Mouse (Mus musculus) v-Abl transformed pro-B cells (cell line): ENCODE results near the gene Gm43191.

Source experiments
- in situ Hi-C, 2 experiments: fragments of 400-800 bp; cut with MboI; formaldehyde crosslinking; loops; one replicate each; pipeline ENCODE4 v1.15.1; 2025; ENCODE audit not compliant: unreplicated experiment in 2 of 2

The Gm43191 gene

GRCm38 (mm10) chr3:116634091-116634490, 47.0 kb downstream of the Gm43191 start:
- in situ Hi-C loops, result no loop called here

- in situ Hi-C loops, result no loop called here
Observed at GRCm38 (mm10) chr3:116632971-116633370, 48.1 kb downstream of the Gm43191 start.

- in situ Hi-C loops, result no loop called here
Observed at GRCm38 (mm10) chr3:116631459-116631858, 49.6 kb downstream of the Gm43191 start.

GRCm38 (mm10) chr3:116622641-116623040, 58.4 kb downstream of the Gm43191 start:
- in situ Hi-C loops, result no loop called here

GRCm38 (mm10) chr3:116620636-116621370, 60.3 kb downstream of the Gm43191 start:
- in situ Hi-C loops, result no loop called here

- in situ Hi-C loops, result no loop called here
Observed at GRCm38 (mm10) chr3:116618855-116619254, 62.2 kb downstream of the Gm43191 start.

GRCm38 (mm10) chr3:116615318-116616068, 65.6 kb downstream of the Gm43191 start:
- in situ Hi-C loops, result no loop called here

GRCm38 (mm10) chr3:116614295-116614892, 66.7 kb downstream of the Gm43191 start, which contains the start of gene Trmt13:
Gene Trmt13, minus strand, starts transcription at chr3:116614587.
- in situ Hi-C loops, result no loop called here

GRCm38 (mm10) chr3:116604570-116604969, 76.5 kb downstream of the Gm43191 start:
- in situ Hi-C loops, result no loop called here

GRCm38 (mm10) chr3:116601781-116602180, 79.3 kb downstream of the Gm43191 start:
- in situ Hi-C loops, result no loop called here

GRCm38 (mm10) chr3:116601005-116601404, 80.1 kb downstream of the Gm43191 start:
- in situ Hi-C loops, result no loop called here

GRCm38 (mm10) chr3:116599705-116600104, 81.4 kb downstream of the Gm43191 start:
- in situ Hi-C loops, result loop anchor here (5.0 to 10.0 kb wide), 5 partner anchors 63 to 235 kb away; partner anchors contain the start of genes Cdc14a (in 1 of the 2), Dbt (in 1 of the 2) and Mfsd14a (in 1 of the 2)

- in situ Hi-C loops, result loop anchor here (5.0 to 10.0 kb wide), 5 partner anchors 67 to 239 kb away; partner anchors contain the start of genes Cdc14a (in 1 of the 2), Dbt (in 1 of the 2) and Mfsd14a (in 1 of the 2)
Observed at GRCm38 (mm10) chr3:116595603-116595991, 85.5 kb downstream of the Gm43191 start.

- in situ Hi-C loops, result loop anchor here (5.0 to 10.0 kb wide), 8 partner anchors 67 to 240 kb away; partner anchors contain the start of genes Cdc14a (in 2 of the 2), Dbt (in 2 of the 2) and Mfsd14a (in 1 of the 2)
Observed at GRCm38 (mm10) chr3:116594728-116595602, 86.1 kb downstream of the Gm43191 start, which contains the start of gene Sass6. Gene Sass6, plus strand, starts transcription at chr3:116594982.

GRCm38 (mm10) chr3:116594076-116594727, 86.9 kb downstream of the Gm43191 start:
- in situ Hi-C loops, result loop anchor here (5.0 to 10.0 kb wide), 7 partner anchors 79 to 241 kb away; partner anchors contain the start of genes Cdc14a (in 2 of the 2) and Dbt (in 2 of the 2)
